Mouse (Mus musculus): Measurements from ENCODE around the gene Rhbdl1. TPM values are rescaled to one million over a fixed set of nuclear protein-coding genes. Genes with fewer than 3 reads are reported as not detected.

The Rhbdl1 gene
- polyA plus RNA-seq, 1 experiment from 2014 or later = 0.98 TPM

GRCm38 (mm10) chr17:25830200-25830753 lies 6.8 kb downstream of the Rhbdl1 start:
- Histone ChIP-seq H3K4me3 (peak overlapping the region; percentile 74; the same call in 1 of the 2 replicates), H3K4me2 (peak overlapping the region; percentile 99), H3K36me3 (peaks cover 63% of the 10 kb centered on the region), H3K9me3 (no peaks in the 10 kb centered on the region), H3K4me1 (peaks cover 58% of the 10 kb centered on the region), H3K27ac (replicated peaks) (no peak overlapping the region; the same call in 1 of the 2 replicates), H3K27me3 (replicated peaks) (no peaks in the 10 kb centered on the region), H3K9ac (peak overlapping the region; percentile 89)
- 82% methylated on average over 4 of the region's 4 CpGs for WGBS
- ATAC-seq (ENCODE audit: extremely low read depth, insufficient number of reproducible peaks, low FRiP score, low TSS enrichment) = no peak

- Histone ChIP-seq H3K4me3 (peak overlapping the region; percentile 74), H3K27me3 (replicated peaks) (no peaks in the 10 kb centered on the region), H3K27ac (replicated peaks) (peak overlapping the region; percentile 93), H3K9me3 (no peaks in the 10 kb centered on the region), H3K36me3 (peaks cover 57% of the 10 kb centered on the region), H3K4me2 (peak overlapping the region; percentile 91), H3K4me1 (peaks cover 58% of the 10 kb centered on the region), H3K9ac (peak overlapping the region; percentile 89)
- WGBS = 38% methylated on average over 8 of the region's 8 CpGs
- ATAC-seq (ENCODE audit: extremely low read depth, insufficient number of reproducible peaks, low FRiP score, low TSS enrichment) = no peak
These were observed 7.5 kb downstream of the Rhbdl1 start for GRCm38 (mm10) chr17:25829558-25830017.

GRCm38 (mm10) chr17:25828712-25829557 lies 8.2 kb downstream of the Rhbdl1 start, which contains the start of gene Jmjd8:
Gene Jmjd8 (plus strand): TSS chr17:25828867.
- H3K4me1 ChIP-seq = peaks cover 58% of the 10 kb centered on the region
- peak within 1 kb of the TSS; percentile 74 for H3K4me3 ChIP-seq
- H3K9ac ChIP-seq = peak within 1 kb of the TSS; percentile 89
- no peaks in the 10 kb centered on the region for H3K27me3 ChIP-seq (replicated peaks)
- peak within 1 kb of the TSS; percentile 91 for H3K4me2 ChIP-seq
- no peak for ATAC-seq (ENCODE audit: extremely low read depth, insufficient number of reproducible peaks, low FRiP score, low TSS enrichment)
- WGBS = 1% methylated on average over 32 of the region's 32 CpGs
- peaks cover 55% of the 10 kb centered on the region for H3K36me3 ChIP-seq
- H3K27ac ChIP-seq (replicated peaks) = peak within 1 kb of the TSS; percentile 93
- no peaks in the 10 kb centered on the region for H3K9me3 ChIP-seq

GRCm38 (mm10) chr17:25828223-25828594 lies 8.9 kb downstream of the Rhbdl1 start:
- no peaks in the 10 kb centered on the region for H3K27me3 ChIP-seq (replicated peaks)
- peak overlapping the region; percentile 89 for H3K9ac ChIP-seq
- 75% methylated on average over 8 of the region's 8 CpGs for WGBS
- peak overlapping the region; percentile 93 for H3K27ac ChIP-seq (replicated peaks)
- H3K4me3 ChIP-seq = peak overlapping the region; percentile 74
- peaks cover 55% of the 10 kb centered on the region for H3K36me3 ChIP-seq
- no peak for ATAC-seq (ENCODE audit: extremely low read depth, insufficient number of reproducible peaks, low FRiP score, low TSS enrichment)
- no peaks in the 10 kb centered on the region for H3K9me3 ChIP-seq
- peaks cover 57% of the 10 kb centered on the region for H3K4me1 ChIP-seq
- peak overlapping the region; percentile 91 for H3K4me2 ChIP-seq

- Histone ChIP-seq H3K4me2 (no peak overlapping the region), H3K9ac (no peak overlapping the region), H3K9me3 (no peaks in the 10 kb centered on the region), H3K27me3 (replicated peaks) (peaks cover 2% of the 10 kb centered on the region), H3K4me1 (peaks cover 60% of the 10 kb centered on the region), H3K36me3 (peaks cover 55% of the 10 kb centered on the region), H3K4me3 (no peak overlapping the region; the same call in 1 of the 2 replicates), H3K27ac (replicated peaks) (no peak overlapping the region)
- 91% methylated on average over 22 of the region's 22 CpGs for WGBS
- no peak for ATAC-seq (ENCODE audit: extremely low read depth, insufficient number of reproducible peaks, low FRiP score, low TSS enrichment)
These were observed 9.4 kb downstream of the Rhbdl1 start for GRCm38 (mm10) chr17:25827546-25828222.

GRCm38 (mm10) chr17:25827011-25827410 lies 10.1 kb downstream of the Rhbdl1 start:
- peaks cover 9% of the 10 kb centered on the region for H3K27me3 ChIP-seq (replicated peaks)
- ATAC-seq (ENCODE audit: extremely low read depth, insufficient number of reproducible peaks, low FRiP score, low TSS enrichment) = no peak
- H3K4me1 ChIP-seq = peaks cover 57% of the 10 kb centered on the region
- H3K9ac ChIP-seq = no peak overlapping the region
- no peak overlapping the region for H3K27ac ChIP-seq (replicated peaks)
- H3K4me2 ChIP-seq = no peak overlapping the region
- WGBS = 90% methylated on average over 13 of the region's 13 CpGs
- H3K4me3 ChIP-seq = no peak overlapping the region
- peaks cover 55% of the 10 kb centered on the region for H3K36me3 ChIP-seq
- H3K9me3 ChIP-seq = no peaks in the 10 kb centered on the region

GRCm38 (mm10) chr17:25825984-25826570 lies 11.0 kb downstream of the Rhbdl1 start:
- Histone ChIP-seq H3K9ac (no peak overlapping the region), H3K4me1 (peaks cover 48% of the 10 kb centered on the region), H3K9me3 (no peaks in the 10 kb centered on the region), H3K27ac (replicated peaks) (no peak overlapping the region), H3K4me2 (no peak overlapping the region), H3K4me3 (no peak overlapping the region), H3K36me3 (peaks cover 47% of the 10 kb centered on the region), H3K27me3 (replicated peaks) (peaks cover 18% of the 10 kb centered on the region)
- ATAC-seq (ENCODE audit: extremely low read depth, insufficient number of reproducible peaks, low FRiP score, low TSS enrichment) = no peak
- WGBS = 93% methylated on average over 27 of the region's 27 CpGs

GRCm38 (mm10) chr17:25825311-25825710 lies 11.8 kb downstream of the Rhbdl1 start:
- Histone ChIP-seq H3K4me3 (no peak overlapping the region), H3K27ac (replicated peaks) (no peak overlapping the region), H3K9ac (no peak overlapping the region), H3K27me3 (replicated peaks) (peaks cover 26% of the 10 kb centered on the region), H3K4me2 (0 out of 2 replicates have a peak overlapping the region, but pooled peaks have one; percentile 95), H3K36me3 (peaks cover 39% of the 10 kb centered on the region), H3K4me1 (peaks cover 40% of the 10 kb centered on the region), H3K9me3 (no peaks in the 10 kb centered on the region)
- 84% methylated on average over 6 of the region's 6 CpGs for WGBS
- no peak for ATAC-seq (ENCODE audit: extremely low read depth, insufficient number of reproducible peaks, low FRiP score, low TSS enrichment)

GRCm38 (mm10) chr17:25824362-25825142 lies 12.5 kb downstream of the Rhbdl1 start:
- WGBS = 66% methylated on average over 16 of the region's 17 CpGs
- Histone ChIP-seq H3K4me1 (peaks cover 33% of the 10 kb centered on the region), H3K27me3 (replicated peaks) (peaks cover 34% of the 10 kb centered on the region), H3K9me3 (no peaks in the 10 kb centered on the region), H3K4me3 (peak overlapping the region; percentile 69), H3K4me2 (peak overlapping the region; percentile 95), H3K9ac (peak overlapping the region; percentile 85), H3K27ac (replicated peaks) (no peak overlapping the region), H3K36me3 (peaks cover 32% of the 10 kb centered on the region)
- no peak for ATAC-seq (ENCODE audit: extremely low read depth, insufficient number of reproducible peaks, low FRiP score, low TSS enrichment)

GRCm38 (mm10) chr17:25823452-25823851 lies 13.6 kb downstream of the Rhbdl1 start, which contains the start of gene Wdr24:
Gene Wdr24 (plus strand): TSS chr17:25823627.
- H3K27me3 ChIP-seq (replicated peaks) = peaks cover 45% of the 10 kb centered on the region
- peaks cover 25% of the 10 kb centered on the region for H3K4me1 ChIP-seq
- no peaks in the 10 kb centered on the region for H3K9me3 ChIP-seq
- H3K4me3 ChIP-seq = peak within 1 kb of the TSS; percentile 69
- peak within 1 kb of the TSS; percentile 33; the same call in 1 of the 2 replicates for H3K27ac ChIP-seq (replicated peaks)
- peak within 1 kb of the TSS; percentile 95 for H3K4me2 ChIP-seq
- peak within 1 kb of the TSS; percentile 85 for H3K9ac ChIP-seq
- ATAC-seq (ENCODE audit: extremely low read depth, insufficient number of reproducible peaks, low FRiP score, low TSS enrichment) = no peak
- WGBS = under 1% methylated on average over 18 of the region's 18 CpGs
- H3K36me3 ChIP-seq = peaks cover 32% of the 10 kb centered on the region

Measured in heart, embryonic 13.5 days (tissue).